ENCODE assay signal across 9 mouse cellular contexts in genomic region chr5:135258280-135259150, GRCm38 (mm10). TPM values are rescaled to one million over a fixed set of nuclear protein-coding genes. Genes with fewer than 3 reads are reported as not detected.
DNase-seq lines count a peak whose midpoint lies in the region; ATAC-seq and TF ChIP-seq lines count a peak whose summit lies in the region.
"Had no signal": no experiment of that assay in that cellular context is flagged by ENCODE, and none has a peak within 500 bp of the region (broad histone marks: within the 10 kb centered on the region; RNA-seq: fewer than 3 reads in every experiment).

No protein-coding gene starts in this region.

- H3K9ac ChIP-seq in lung, embryonic 16.5 days (ENCODE audit: low read length), result peak overlapping the region; percentile 69
- H3K9ac ChIP-seq in hindbrain, embryonic 15.5 days, result peak overlapping the region; percentile 40
- peak overlapping the region; percentile 66 for H3K9ac ChIP-seq in neural tube, embryonic 13.5 days

- no peak for TF ChIP-seq POLR2A in lung, adult 2 months (IDR thresholded peaks at IDR 0.05; ENCODE audit: borderline replicate concordance, extremely low read depth, low read depth, low read length)

- no peaks in the 10 kb centered on the region for H3K36me3 ChIP-seq in heart, embryonic 10.5 days
- H3K36me3 ChIP-seq in lung, embryonic 16.5 days (ENCODE audit: control insufficient read depth, insufficient read depth, low read length), result no peaks in the 10 kb centered on the region
- H3K36me3 ChIP-seq in hindbrain, embryonic 15.5 days, result no peaks in the 10 kb centered on the region
- H3K36me3 ChIP-seq in neural tube, embryonic 13.5 days, result no peaks in the 10 kb centered on the region

- peak overlapping the region; percentile 51 for H3K4me2 ChIP-seq in lung, embryonic 16.5 days (ENCODE audit: low read depth, low read length)
- peak overlapping the region; percentile 52 for H3K4me2 ChIP-seq in hindbrain, embryonic 15.5 days
- peak overlapping the region; percentile 47 for H3K4me2 ChIP-seq in neural tube, embryonic 13.5 days

- TF ChIP-seq CTCF in lung, adult 2 months (IDR thresholded peaks at IDR 0.05; ENCODE audit: insufficient read depth, low read length), result no peak

- peak overlapping the region; percentile 42 for H3K4me3 ChIP-seq in heart, embryonic 10.5 days
- H3K4me3 ChIP-seq in lung, embryonic 16.5 days (ENCODE audit: low read length), result peak overlapping the region; percentile 33
- H3K4me3 ChIP-seq in lung, adult 2 months (replicated peaks; ENCODE audit: extremely low read depth, low read depth, low read length), result no peak overlapping the region
- H3K4me3 ChIP-seq in hindbrain, embryonic 15.5 days, result peak overlapping the region; percentile 24
- peak overlapping the region; percentile 21 for H3K4me3 ChIP-seq in neural tube, embryonic 13.5 days

- 39% methylated on average over 30 of the region's 30 CpGs for WGBS in heart, embryonic 10.5 days
- 18% methylated on average over 30 of the region's 30 CpGs for WGBS in lung, embryonic 16.5 days
- WGBS in lung, adult 2 months, result 31% methylated on average over 30 of the region's 30 CpGs
- 12% methylated on average over 30 of the region's 30 CpGs for WGBS in hindbrain, embryonic 15.5 days
- WGBS in neural tube, embryonic 13.5 days, result 12% methylated on average over 30 of the region's 30 CpGs

- 0 out of 2 replicates have a peak, but pooled peaks cover 6% of the 10 kb centered on the region for H3K9me3 ChIP-seq in heart, embryonic 10.5 days
- H3K9me3 ChIP-seq in lung, embryonic 16.5 days (ENCODE audit: control insufficient read depth, low read length), result no peaks in the 10 kb centered on the region; the same call in 1 of the 2 replicates
- H3K9me3 ChIP-seq in hindbrain, embryonic 15.5 days, result no peaks in the 10 kb centered on the region
- no peaks in the 10 kb centered on the region for H3K9me3 ChIP-seq in neural tube, embryonic 13.5 days

- ATAC-seq in lung, embryonic 16.5 days (ENCODE audit: low read depth), result peak; percentile 40
- peak; percentile 52 for ATAC-seq in hindbrain, embryonic 15.5 days (ENCODE audit: low FRiP score, low read depth)
- ATAC-seq in neural tube, embryonic 13.5 days (ENCODE audit: low read depth), result peak; percentile 23; the same call in 1 of the 2 replicates
- no peak for ATAC-seq in CD4-positive, CD25-positive, alpha-beta regulatory T cell, adult 4 months

- peak overlapping the region; percentile 79 for H3K27ac ChIP-seq in heart, embryonic 10.5 days
- peak overlapping the region; percentile 54 for H3K27ac ChIP-seq in lung, embryonic 16.5 days (ENCODE audit: low read length)
- H3K27ac ChIP-seq in hindbrain, embryonic 15.5 days (replicated peaks), result peak overlapping the region; percentile 85
- H3K27ac ChIP-seq in neural tube, embryonic 13.5 days (replicated peaks), result peak overlapping the region; percentile 92
- H3K27ac ChIP-seq: macrophage had no signal

- no peak for DNase-seq in heart, embryonic 10.5 days (ENCODE audit: low spot score)
- no peak for DNase-seq in heart, postnatal 4 days
- no peak for DNase-seq in lung, adult 2 months
- DNase-seq in spleen, adult 18-20 months, result no peak

- H3K4me1 ChIP-seq in heart, embryonic 10.5 days, result peaks cover 19% of the 10 kb centered on the region
- peaks cover 11% of the 10 kb centered on the region for H3K4me1 ChIP-seq in lung, embryonic 16.5 days (replicated peaks; ENCODE audit: control insufficient read depth, insufficient read depth, low read length)
- H3K4me1 ChIP-seq in lung, adult 2 months (ENCODE audit: control insufficient read depth, insufficient read depth, low read length), result no peaks in the 10 kb centered on the region
- H3K4me1 ChIP-seq in hindbrain, embryonic 15.5 days (replicated peaks), result peaks cover 18% of the 10 kb centered on the region
- H3K4me1 ChIP-seq in neural tube, embryonic 13.5 days (replicated peaks), result peaks cover 33% of the 10 kb centered on the region

- no peaks in the 10 kb centered on the region for H3K27me3 ChIP-seq in heart, embryonic 10.5 days (ENCODE audit: insufficient read depth, poor library complexity, severe bottlenecking)
- H3K27me3 ChIP-seq in lung, embryonic 16.5 days (ENCODE audit: control insufficient read depth, insufficient read depth, low read depth, low read length), result no peaks in the 10 kb centered on the region
- no peaks in the 10 kb centered on the region for H3K27me3 ChIP-seq in hindbrain, embryonic 15.5 days
- no peaks in the 10 kb centered on the region for H3K27me3 ChIP-seq in neural tube, embryonic 13.5 days

RNA-seq across cellular contexts. Expression of gene Fzd9, which starts 7.5 kb away (rescaled TPM):
- 4.5 and 7.2 TPM in 2 replicates for polyA plus RNA-seq in heart, embryonic 10.5 days (2016; fragmentation: Nextera tagmentation; extraction: Ambion mirVana)
- total RNA-seq in heart, postnatal 4 days (2021), result 1 to 10 TPM; 1.2 to 1.7 TPM
- 1.1 TPM in 2 replicates for polyA plus RNA-seq in lung, embryonic 16.5 days (2015; fragmentation: Nextera tagmentation; extraction: Ambion mirVana)
- polyA plus RNA-seq in lung, adult 2 months (2012; rRNA removed), result 0.22 and 0.95 TPM in 2 replicates
- polyA plus RNA-seq in hindbrain, embryonic 15.5 days (2015; fragmentation: Nextera tagmentation; extraction: Ambion mirVana), result 18.5 and 20.9 TPM in 2 replicates
- polyA plus RNA-seq in neural tube, embryonic 13.5 days (2015; fragmentation: Nextera tagmentation; extraction: Ambion mirVana), result 11.6 and 12.1 TPM in 2 replicates
- not detected for polyA plus RNA-seq in CD4-positive, CD25-positive, alpha-beta regulatory T cell, adult 4 months (2017; shearing (Covaris generic))
- polyA plus RNA-seq: macrophage had no signal
